Mouse (Mus musculus) liver, embryonic 14.5 days (tissue): Measurements from ENCODE around the gene Phlpp1. TPM values are rescaled to one million over a fixed set of nuclear protein-coding genes. Genes with fewer than 3 reads are reported as not detected.

ENCODE experiments used
- ATAC-seq: fragments of 200-750 bp; cut with Nextera tagmentation; 2 replicates; pipeline ENCODE4 v1.8.0; 2017; ENCODE audit warnings: moderate number of reproducible peaks, mild to moderate bottlenecking, moderate library complexity; ENCODE audit not compliant: insufficient read depth
- DNase-seq, 3 experiments: peaks; one replicate each; pipeline ENCODE4 v3.0.0-alpha.2; 2012 to 2013; ENCODE audit warnings: low read depth in 3 of 3, low spot score in 3 of 3
- H3K27ac ChIP-seq: fragments of 300-500 bp; sonication (generic); 2 replicates; pipeline ENCODE4 v1.5.1; 2014; ENCODE audit warnings: moderate library complexity, mild to moderate bottlenecking, control low read depth, inconsistent platforms
- H3K27me3 ChIP-seq: fragments of 300-500 bp; sonication (generic); 2 replicates; pipeline ENCODE4 v1.6.1; 2014; ENCODE audit warnings: mild to moderate bottlenecking, low read length, moderate library complexity; ENCODE audit not compliant: control insufficient read depth, insufficient read depth
- H3K36me3 ChIP-seq: fragments of 300-500 bp; sonication (generic); replicated peaks from 2 replicates; pipeline ENCODE4 v1.6.1; 2014; ENCODE audit warnings: low read depth; ENCODE audit not compliant: control insufficient read depth, insufficient read depth
- H3K4me1 ChIP-seq, 2 experiments: fragments of 200-500 bp in 1 of 2; fragments of 300-500 bp in 1 of 2; sonication (generic) in 1 of 2; replicated peaks; 2 replicates each; pipeline ENCODE4 v1.6.1; 2012 to 2014; ENCODE audit warnings: antibody characterized with exemption in 1 of 2, inconsistent platforms in 1 of 2, low read length in 1 of 2; ENCODE audit not compliant: control insufficient read depth in 2 of 2, insufficient read depth in 2 of 2
- H3K4me2 ChIP-seq: fragments of 300-500 bp; sonication (generic); 2 replicates; pipeline ENCODE4 v1.6.1; 2014; ENCODE audit warnings: low read depth, mild to moderate bottlenecking, control low read depth, moderate library complexity
- H3K4me3 ChIP-seq, 2 experiments: fragments of 200-500 bp in 1 of 2; fragments of 300-500 bp in 1 of 2; sonication (generic) in 1 of 2; 2 replicates each; pipeline ENCODE4 v1.5.1; 2012 to 2014; ENCODE audit warnings: low read depth in 2 of 2, low read length in 2 of 2, mild to moderate bottlenecking in 2 of 2, control low read depth in 1 of 2, inconsistent platforms in 1 of 2, moderate library complexity in 1 of 2; ENCODE audit not compliant: insufficient read depth in 1 of 2
- H3K9ac ChIP-seq: fragments of 300-500 bp; sonication (generic); replicated peaks from 2 replicates; pipeline ENCODE4 v1.6.1; 2014; ENCODE audit warnings: mild to moderate bottlenecking, control low read depth, moderate library complexity
- H3K9me3 ChIP-seq: fragments of 300-500 bp; sonication (generic); 2 replicates; pipeline ENCODE4 v1.6.1; 2016; ENCODE audit warnings: low read length, mixed read lengths; ENCODE audit not compliant: control insufficient read depth
- CTCF ChIP-seq: IDR thresholded peaks from 2 replicates; pipeline ENCODE4 v1.5.1; 2016; ENCODE audit warnings: antibody characterized with exemption, low read depth, control low read depth
- EP300 ChIP-seq: IDR thresholded peaks from 2 replicates; pipeline ENCODE4 v1.6.1; 2016; ENCODE audit warnings: antibody characterized with exemption, low read depth
- WGBS: fragments of 180-500 bp; shearing (Covaris S2); extraction: QIAGEN DNeasy Blood & Tissue Kit; methylation state at CpG from one replicate; pipeline ENCODE4 v1.1.7; 2014; ENCODE audit not compliant: insufficient replicate concordance; 5-methylcytosine and 5-hydroxymethylcytosine counted together
- polyA plus RNA-seq, 2 experiments: library from polyadenylated mRNA; depleted of rRNA in 1 of 2; stranded (reverse) in 1 of 2; unstranded in 1 of 2; fragments of >200 nt; fragmentation: Nextera tagmentation in 1 of 2; extraction: Ambion mirVana in 1 of 2; gene quantifications; 2 replicates each; pipeline versions ENCODE4 v1.2.1 to v1.2.3; 2012 to 2014

Phlpp1 gene
- polyA plus RNA-seq, 2 experiments = 0.94 to 1.2 TPM

GRCm38 (mm10) chr1:106326691-106327090 lies 155.1 kb downstream of the Phlpp1 start:
- H3K27me3 ChIP-seq = no peaks in the 10 kb centered on the region
- H3K27ac ChIP-seq = no peak overlapping the region
- no peaks in the 10 kb centered on the region for H3K9me3 ChIP-seq
- H3K36me3 ChIP-seq = no peaks in the 10 kb centered on the region
- H3K9ac ChIP-seq = no peak overlapping the region
- no peak overlapping the region for H3K4me3 ChIP-seq
- DNase-seq (no peak), ATAC-seq (no peak)
- no peaks in the 10 kb centered on the region for H3K4me1 ChIP-seq
- H3K4me2 ChIP-seq = no peak overlapping the region
- TF ChIP-seq EP300 (no peak), CTCF (no peak)
- 78% methylated on average over 2 of the region's 2 CpGs for WGBS

GRCm38 (mm10) chr1:106342100-106342499 lies 170.5 kb downstream of the Phlpp1 start:
- TF ChIP-seq CTCF (no peak), EP300 (no peak)
- no peak overlapping the region for H3K27ac ChIP-seq
- DNase-seq (no peak), ATAC-seq (no peak)
- H3K4me2 ChIP-seq = no peak overlapping the region
- H3K36me3 ChIP-seq = no peaks in the 10 kb centered on the region
- no peaks in the 10 kb centered on the region for H3K9me3 ChIP-seq
- no peaks in the 10 kb centered on the region for H3K27me3 ChIP-seq
- WGBS = 64% methylated on average over 3 of the region's 3 CpGs
- H3K4me3 ChIP-seq = no peak overlapping the region
- no peak overlapping the region for H3K9ac ChIP-seq
- H3K4me1 ChIP-seq = no peaks in the 10 kb centered on the region

- Histone ChIP-seq H3K27ac (no peak overlapping the region), H3K4me2 (no peak overlapping the region), H3K9ac (no peak overlapping the region), H3K36me3 (no peaks in the 10 kb centered on the region), H3K4me1 (no peaks in the 10 kb centered on the region), H3K4me3 (no peak overlapping the region), H3K9me3 (no peaks in the 10 kb centered on the region), H3K27me3 (no peaks in the 10 kb centered on the region)
- TF ChIP-seq EP300 (no peak), CTCF (no peak)
- no peak for ATAC-seq
- no peak for DNase-seq
- 62% methylated on average over 2 of the region's 2 CpGs for whole genome bisulfite sequencing
Measured at GRCm38 (mm10) chr1:106345265-106345664, 173.7 kb downstream of the Phlpp1 start.

GRCm38 (mm10) chr1:106346776-106347175 lies 175.2 kb downstream of the Phlpp1 start:
- Histone ChIP-seq H3K36me3 (no peaks in the 10 kb centered on the region), H3K9ac (no peak overlapping the region), H3K27me3 (no peaks in the 10 kb centered on the region), H3K27ac (no peak overlapping the region), H3K4me1 (no peaks in the 10 kb centered on the region), H3K4me3 (no peak overlapping the region), H3K9me3 (no peaks in the 10 kb centered on the region), H3K4me2 (no peak overlapping the region)
- TF ChIP-seq CTCF (peak; percentile 26; the same call in 1 of the 2 replicates), EP300 (no peak)
- ATAC-seq = no peak
- 76% methylated on average over 3 of the region's 3 CpGs for WGBS
- no peak for DNase-seq

GRCm38 (mm10) chr1:106349116-106349515 lies 177.6 kb downstream of the Phlpp1 start:
- H3K27ac ChIP-seq = no peak overlapping the region
- DNase-seq (no peak), ATAC-seq (no peak)
- H3K36me3 ChIP-seq = no peaks in the 10 kb centered on the region
- no peaks in the 10 kb centered on the region for H3K27me3 ChIP-seq
- no peak for TF ChIP-seq CTCF
- TF ChIP-seq EP300 = no peak
- no peak overlapping the region for H3K4me3 ChIP-seq
- no peak overlapping the region for H3K4me2 ChIP-seq
- WGBS = 85% methylated on average over 3 of the region's 3 CpGs
- no peaks in the 10 kb centered on the region for H3K4me1 ChIP-seq
- no peak overlapping the region for H3K9ac ChIP-seq
- no peaks in the 10 kb centered on the region for H3K9me3 ChIP-seq

- no peak overlapping the region for H3K4me2 ChIP-seq
- no peak for ATAC-seq
- WGBS = 54% methylated on average over 2 of the region's 2 CpGs
- TF ChIP-seq CTCF = no peak
- no peak for TF ChIP-seq EP300
- H3K9ac ChIP-seq = no peak overlapping the region
- H3K4me1 ChIP-seq = no peaks in the 10 kb centered on the region
- H3K27ac ChIP-seq = no peak overlapping the region
- no peaks in the 10 kb centered on the region for H3K9me3 ChIP-seq
- H3K36me3 ChIP-seq = no peaks in the 10 kb centered on the region
- no peaks in the 10 kb centered on the region for H3K27me3 ChIP-seq
- no peak for DNase-seq
- no peak overlapping the region for H3K4me3 ChIP-seq
Measured at GRCm38 (mm10) chr1:106351512-106351911, 180.0 kb downstream of the Phlpp1 start.
